Mouse (Mus musculus) kidney, postnatal 25 days (tissue): ENCODE measurements around the gene Cntn5.

Experiments used
- DNase-seq, 2 experiments: peaks; one replicate each; pipeline ENCODE4 v3.0.0; 2021; ENCODE audit warnings: mixed read lengths in 2 of 2

Gene Cntn5

DNA sequence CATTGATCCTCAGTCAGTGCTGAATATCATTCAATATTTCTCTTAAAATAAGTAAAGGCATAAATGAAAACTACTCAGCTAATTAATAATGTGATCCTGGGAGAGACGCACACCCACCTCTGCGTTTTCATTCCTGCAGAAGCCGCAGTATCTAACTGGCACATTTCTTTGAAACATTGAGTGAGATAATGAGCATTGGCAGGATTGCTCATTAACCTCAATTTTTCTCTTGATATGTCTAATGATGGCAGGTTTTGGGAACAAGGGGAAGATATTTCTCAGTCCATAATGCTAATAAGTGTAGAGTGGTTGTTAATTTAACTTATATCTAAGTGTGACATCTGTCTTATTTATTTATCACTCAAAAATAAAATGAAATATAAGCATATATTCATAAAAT, 734.0 kb downstream of the Cntn5 start:
- DNase-seq = no peak

- no peak for DNase-seq
These were observed 783.1 kb downstream of the Cntn5 start for GRCm38 (mm10) chr9:10121350-10122057.

- DNase-seq = no peak
These were observed 788.0 kb downstream of the Cntn5 start for GRCm38 (mm10) chr9:10116581-10116980.

DNA sequence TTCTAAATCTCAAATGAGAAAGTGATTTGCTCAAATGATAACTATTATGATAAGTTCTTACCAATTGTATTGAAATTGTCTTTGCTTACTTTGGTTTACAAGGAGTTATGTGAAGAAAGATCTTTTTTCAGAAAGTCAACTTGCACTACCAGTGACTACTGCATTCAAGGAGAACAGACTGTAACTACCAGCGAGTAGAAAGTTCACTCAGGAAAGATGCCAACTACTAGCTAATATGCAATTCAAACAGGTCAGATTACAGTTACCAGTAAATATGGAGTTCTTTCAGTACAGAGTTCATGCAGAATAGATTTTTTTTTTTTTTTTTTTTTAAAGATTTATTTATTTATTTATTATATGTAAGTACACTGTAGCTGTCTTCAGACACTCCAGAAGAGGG, 795.4 kb downstream of the Cntn5 start:
- DNase-seq = no peak

DNA sequence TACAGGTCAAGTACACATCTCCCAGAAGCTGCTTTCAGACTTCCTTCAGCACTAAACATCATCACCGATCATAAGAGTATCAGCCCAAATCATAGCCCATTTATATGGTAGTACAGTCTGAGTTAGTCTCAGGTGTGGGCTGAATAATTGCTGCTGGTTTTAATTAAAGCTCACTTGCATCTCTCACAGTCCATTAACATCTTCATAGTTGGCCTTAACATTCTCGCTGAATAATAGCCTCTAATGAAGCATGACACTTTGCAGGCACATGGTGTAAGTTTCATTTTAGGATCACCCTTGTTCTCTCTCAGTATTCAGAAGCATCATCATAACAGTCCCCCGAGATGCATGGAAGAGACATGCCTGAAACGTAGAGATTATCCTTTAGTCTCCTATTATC, 796.7 kb downstream of the Cntn5 start:
- no peak for DNase-seq

DNA sequence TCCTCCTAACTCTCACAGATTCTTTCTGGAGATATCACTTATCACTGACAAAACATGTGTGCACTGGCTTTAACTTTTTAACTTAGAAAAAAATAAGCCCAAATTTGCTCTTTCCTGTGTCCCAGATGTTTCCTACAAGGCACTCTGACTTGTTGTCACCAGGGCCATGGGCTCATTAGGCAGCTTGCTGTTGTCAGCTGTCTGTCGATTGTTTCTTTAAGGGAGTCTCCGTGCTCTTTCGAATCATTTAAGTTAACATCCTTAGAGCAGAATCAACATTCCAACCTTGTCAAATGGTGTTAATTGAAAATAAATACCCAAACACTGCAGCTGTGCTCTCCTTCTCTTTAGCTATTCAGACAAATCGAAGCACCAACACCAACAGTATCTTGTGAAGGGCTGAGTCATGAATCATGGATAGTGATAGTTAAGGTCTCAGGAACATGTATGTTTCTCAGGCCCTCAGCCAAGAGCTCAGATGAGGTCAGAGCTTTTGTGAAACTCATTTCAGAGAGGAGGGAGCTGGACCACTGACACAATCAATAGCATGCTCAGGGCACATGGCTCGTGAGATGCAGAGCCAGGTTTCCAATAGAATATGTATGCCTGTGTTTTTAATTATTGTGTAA, 802.6 kb downstream of the Cntn5 start:
- DNase-seq = no peak

- DNase-seq = no peak
These were observed 828.3 kb downstream of the Cntn5 start for GRCm38 (mm10) chr9:10076282-10076681.

DNA sequence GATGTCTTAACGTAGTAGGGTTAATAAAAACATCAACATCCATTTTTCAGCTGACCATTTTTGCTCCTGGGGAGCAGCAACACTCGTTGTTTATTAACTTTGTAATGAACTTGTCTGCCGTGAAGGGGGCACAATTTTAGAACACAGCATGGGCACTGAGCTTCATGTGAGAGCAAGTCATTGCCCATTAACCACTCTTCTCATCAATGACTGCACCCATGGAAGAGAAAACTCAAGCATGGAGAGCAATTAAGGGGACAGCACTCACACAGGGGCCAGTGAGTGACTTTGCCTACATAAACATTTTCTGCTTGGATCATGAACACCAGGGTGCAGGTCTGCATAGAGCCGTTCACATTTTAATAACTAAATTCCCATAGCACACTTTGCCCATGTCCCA, 831.2 kb downstream of the Cntn5 start:
- DNase-seq = no peak

GRCm38 (mm10) chr9:10072860-10073259, 831.7 kb downstream of the Cntn5 start:
- DNase-seq = no peak

DNA sequence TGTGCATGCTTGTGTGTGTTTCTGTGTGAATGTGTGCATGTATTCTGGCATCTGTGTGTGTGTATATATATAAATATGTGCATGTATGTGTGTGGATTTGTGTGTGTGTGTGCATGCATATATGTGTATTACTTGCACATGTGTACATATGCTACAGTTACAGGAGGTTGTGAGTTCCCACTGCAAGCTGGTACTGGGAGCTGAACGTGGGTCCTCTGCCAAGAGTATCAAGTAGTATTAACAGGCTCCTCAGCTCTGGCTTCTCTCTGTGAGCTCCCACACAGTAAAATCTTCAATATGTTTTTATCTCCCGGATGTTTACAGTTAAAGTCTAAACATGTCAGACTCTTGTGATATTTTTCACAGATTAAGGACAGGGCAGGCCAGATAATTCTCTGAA, 833.3 kb downstream of the Cntn5 start:
- no peak for DNase-seq

DNA sequence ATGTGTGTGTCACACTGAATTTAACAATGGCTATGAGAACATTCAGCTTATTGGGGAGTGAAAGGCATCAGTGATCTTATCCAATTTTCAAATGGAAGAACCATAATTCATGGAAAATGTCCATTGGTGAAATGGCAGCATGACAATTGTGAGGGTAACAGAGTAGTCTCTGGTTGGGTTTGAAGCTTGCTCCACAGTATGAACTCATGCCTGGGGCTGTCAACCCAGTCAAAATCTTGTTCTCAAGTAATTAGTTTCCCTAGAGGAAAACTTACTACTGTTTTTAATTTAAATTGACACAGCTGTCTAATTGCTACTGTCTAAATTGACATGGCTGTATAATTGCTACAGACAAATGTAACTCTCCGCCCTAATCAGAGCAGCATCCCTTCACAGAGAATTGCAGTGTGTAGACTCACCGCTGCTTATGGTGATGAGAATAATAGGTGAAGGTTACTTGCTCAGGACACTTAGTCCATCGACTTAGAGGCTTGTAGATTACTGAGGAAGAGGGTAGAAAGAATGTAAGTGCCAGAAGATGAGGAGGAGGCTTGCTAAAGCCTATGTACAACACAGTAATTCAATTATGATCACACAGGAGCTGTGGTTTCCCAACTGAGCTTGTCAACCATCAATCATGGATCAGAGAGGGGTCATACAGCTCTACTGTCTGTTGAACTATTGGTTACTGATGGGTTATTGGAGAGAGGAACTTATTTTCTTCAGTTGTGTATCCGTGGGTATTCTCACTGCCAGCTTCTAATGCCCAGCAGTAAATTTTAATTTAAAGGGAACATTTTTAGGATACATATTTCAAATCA, 859.4 kb downstream of the Cntn5 start:
- DNase-seq = no peak

DNA sequence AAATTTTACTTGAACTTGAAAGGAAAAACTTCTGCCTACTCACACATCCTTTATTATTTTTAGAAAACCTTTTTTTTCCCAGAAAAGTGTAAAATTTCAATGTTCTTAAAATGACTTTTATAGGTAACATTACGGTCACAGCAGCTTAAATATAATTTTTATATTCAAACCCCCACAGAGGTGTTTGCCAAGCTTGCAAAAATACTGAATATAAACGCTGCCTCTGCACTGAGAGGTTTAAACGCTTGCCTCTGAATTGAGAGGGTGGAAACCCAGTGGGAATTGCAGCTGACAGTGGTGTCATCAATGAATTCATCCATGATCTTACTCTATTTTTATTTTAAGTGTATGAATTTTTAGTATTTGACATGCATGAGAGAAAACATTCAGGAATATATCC, 861.6 kb downstream of the Cntn5 start:
- DNase-seq = no peak

- no peak for DNase-seq
These were observed 889.4 kb downstream of the Cntn5 start for GRCm38 (mm10) chr9:10015129-10015528.

DNA sequence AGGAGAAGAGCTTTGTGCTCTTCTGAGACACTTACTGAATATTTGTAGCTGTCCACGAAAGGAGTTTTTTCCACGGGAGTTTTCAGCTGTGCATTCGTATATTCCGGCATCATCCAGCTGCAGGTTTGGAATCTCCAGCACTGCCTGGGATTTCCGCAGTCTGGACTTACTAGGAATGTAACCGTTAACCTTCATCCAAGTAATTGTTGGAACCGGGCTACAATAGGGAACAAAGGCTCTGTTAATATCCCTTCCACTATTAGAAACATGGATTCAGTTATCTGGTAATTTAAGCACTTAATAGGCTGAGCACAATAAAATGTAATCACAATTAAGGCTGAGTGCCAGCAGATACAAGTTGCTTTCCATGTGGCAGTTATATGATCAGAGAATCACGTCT, 920.5 kb downstream of the Cntn5 start:
- DNase-seq = no peak

DNA sequence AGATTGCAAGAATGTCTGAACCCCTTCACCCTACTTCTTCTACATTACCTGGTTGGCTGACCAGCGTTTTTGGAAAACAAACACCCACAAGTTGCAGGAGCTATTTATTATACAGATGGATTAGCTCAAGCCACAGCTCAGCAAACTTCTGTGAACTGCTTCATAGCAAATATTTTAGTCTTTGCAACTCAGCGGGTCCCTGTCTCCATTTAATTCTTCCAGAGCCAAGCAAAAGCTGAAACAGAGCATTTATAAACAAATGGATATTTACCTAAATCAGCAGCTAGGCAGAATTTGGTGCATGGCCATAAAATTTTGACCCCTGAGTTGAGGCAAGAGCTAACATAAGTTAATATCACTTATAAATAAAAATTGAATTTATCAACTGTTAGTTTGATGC, 921.4 kb downstream of the Cntn5 start:
- DNase-seq = no peak

DNA sequence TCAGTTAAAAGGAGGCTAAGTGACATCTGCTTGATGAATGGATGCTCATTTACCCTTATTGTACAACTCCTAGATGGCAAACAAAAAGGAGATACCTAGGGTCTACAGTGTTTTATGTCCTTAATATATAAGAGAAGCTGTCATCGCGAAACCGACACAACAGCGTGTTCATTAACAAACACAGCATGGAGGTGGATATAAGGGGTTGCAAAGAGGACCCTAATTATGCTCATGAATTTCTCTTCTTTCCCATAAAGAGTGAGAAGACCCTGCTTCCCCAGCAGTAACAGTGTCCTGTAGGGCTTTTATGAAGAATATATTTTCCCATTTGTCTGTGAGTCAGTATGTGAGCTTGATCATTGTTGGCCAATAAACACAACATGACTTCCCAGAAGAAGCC, 939.2 kb downstream of the Cntn5 start:
- DNase-seq = no peak

DNA sequence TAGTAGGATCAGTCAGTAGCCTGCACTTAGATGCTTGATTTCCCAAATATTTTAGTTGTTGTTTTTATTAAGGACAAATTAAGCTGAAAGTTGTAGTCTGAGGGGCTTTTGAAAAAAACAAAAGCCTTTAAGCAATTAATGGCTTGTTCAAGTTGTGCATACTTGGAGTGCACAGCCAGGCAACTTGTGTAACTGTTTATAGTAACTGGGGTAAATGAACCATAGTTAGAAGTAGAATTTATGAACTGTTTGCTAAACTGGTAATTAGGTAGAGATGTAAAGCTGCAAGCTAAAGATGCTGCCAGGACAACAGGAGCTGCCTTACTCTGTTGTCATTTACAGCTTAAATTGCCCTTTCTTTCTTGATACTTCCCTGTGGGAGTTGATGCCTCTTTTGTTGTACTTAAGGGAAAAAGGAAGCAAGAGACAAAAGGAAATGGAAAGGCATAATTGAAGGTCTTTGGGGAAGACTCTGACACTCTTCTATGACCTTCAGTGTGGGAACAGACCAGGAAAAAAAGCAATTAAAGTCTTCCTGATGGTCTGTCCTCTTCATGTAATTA, 943.9 kb downstream of the Cntn5 start:
- DNase-seq = no peak

DNA sequence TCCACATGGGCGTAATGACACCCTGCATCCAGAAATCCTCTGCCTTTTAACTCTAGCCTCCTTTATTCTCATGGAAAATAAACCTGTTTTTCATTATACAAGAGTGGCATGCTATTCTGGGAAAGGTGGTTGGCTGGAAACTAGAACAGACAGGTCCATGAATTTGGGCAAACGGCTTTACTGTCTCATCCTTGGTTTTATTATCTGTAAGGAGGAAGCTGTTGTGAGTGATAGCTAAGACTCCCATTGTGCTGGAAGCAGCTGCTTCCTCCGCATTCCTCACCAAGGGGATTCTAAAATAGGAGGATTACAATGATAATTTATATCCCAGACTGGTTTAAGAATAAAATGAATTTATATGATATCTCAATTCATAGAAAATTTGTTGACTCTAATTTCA, 955.2 kb downstream of the Cntn5 start:
- DNase-seq = no peak

DNA sequence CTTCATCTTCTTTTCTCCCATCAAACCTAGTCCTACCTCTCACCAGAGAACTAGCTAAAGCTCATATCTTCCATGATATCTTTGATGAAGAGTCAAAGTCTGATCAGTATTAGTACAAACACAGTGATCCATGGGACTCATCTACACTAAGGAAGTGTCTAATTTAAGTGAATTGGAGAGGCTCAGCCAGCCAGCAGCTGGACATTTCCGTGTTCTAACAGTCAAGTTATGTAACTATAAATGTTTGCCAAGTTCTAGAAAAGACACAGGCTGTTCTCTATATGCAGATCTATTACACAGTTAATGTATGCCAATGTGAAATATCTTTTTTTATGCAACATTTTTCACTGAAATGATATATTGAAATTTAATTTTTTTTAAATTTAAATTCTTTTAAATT, 959.7 kb downstream of the Cntn5 start:
- DNase-seq = no peak

GRCm38 (mm10) chr9:9937444-9938436, 966.8 kb downstream of the Cntn5 start:
- no peak for DNase-seq

DNA sequence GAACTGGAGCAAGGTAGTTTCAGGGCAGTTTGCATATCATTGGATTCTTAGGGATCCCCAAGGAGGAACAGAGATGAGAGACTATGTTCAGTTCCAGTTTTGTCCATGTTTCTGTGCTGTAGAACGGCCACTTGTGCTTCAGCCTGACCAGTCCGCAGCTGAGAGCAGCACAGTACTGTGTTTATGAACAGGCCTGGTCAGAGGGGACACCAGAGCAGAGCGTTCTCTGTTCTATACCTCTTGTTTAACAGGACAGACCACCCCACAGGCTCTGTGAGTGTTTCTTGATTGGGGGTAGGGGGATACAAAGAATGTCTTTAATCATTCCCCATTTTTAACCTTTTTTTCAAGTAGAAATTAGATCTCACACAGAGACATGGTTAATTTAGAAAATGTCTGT, 984.0 kb downstream of the Cntn5 start:
- DNase-seq = no peak

DNA sequence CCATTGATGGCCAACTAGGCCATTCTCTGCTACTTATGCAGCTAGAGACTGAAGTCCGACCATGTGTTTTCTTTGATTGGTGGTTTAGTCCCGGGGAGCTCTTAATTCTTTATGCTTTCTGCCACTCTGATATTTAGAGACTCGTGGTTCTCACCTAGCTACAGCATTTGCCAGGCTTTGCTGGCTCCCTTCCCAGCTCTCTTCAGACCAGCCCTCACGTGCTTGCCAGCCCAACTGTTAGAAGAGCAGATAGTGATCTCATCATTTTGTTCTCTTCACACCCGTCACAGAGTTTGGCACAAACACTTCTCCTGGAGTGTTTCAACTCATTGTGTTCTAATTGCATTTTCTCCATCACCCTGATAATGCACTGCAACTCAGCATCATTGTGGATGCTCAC, 1005.5 kb downstream of the Cntn5 start:
- peak in 1 of 2 experiments; percentile 8 for DNase-seq
